Mouse (Mus musculus): Measurements from ENCODE around the gene Alg2.

The Alg2 gene

GRCm38 (mm10) chr4:47473968-47474729 is at the start of gene Alg2, which contains the start of gene Sec61b:
Gene Alg2, minus strand, starts transcription at chr4:47474333.
Gene Sec61b, plus strand, starts transcription at chr4:47474658.
- peak; percentile 97 for DNase-seq (ENCODE audit: low spot score)

GRCm38 (mm10) chr4:47521884-47522605 is 47.9 kb upstream of the Alg2 start:
- no peak for DNase-seq (ENCODE audit: low spot score)

- no peak for DNase-seq (ENCODE audit: low spot score)
These were observed 45.9 kb upstream of the Alg2 start for GRCm38 (mm10) chr4:47520076-47520475.

GRCm38 (mm10) chr4:47518551-47519181 is 44.5 kb upstream of the Alg2 start:
- no peak for DNase-seq (ENCODE audit: low spot score)

GRCm38 (mm10) chr4:47504841-47505517 is 30.8 kb upstream of the Alg2 start:
- DNase-seq (ENCODE audit: low spot score) = no peak

- no peak for DNase-seq (ENCODE audit: low spot score)
These were observed 28.9 kb upstream of the Alg2 start for GRCm38 (mm10) chr4:47503045-47503444.

- DNase-seq (ENCODE audit: low spot score) = peak; percentile 27
These were observed 28.4 kb upstream of the Alg2 start for GRCm38 (mm10) chr4:47502546-47502971.

GRCm38 (mm10) chr4:47499121-47499545 is 25.0 kb upstream of the Alg2 start:
- no peak for DNase-seq (ENCODE audit: low spot score)

- peak; percentile 12 for DNase-seq (ENCODE audit: low spot score)
These were observed 23.8 kb upstream of the Alg2 start for GRCm38 (mm10) chr4:47497811-47498385.

GRCm38 (mm10) chr4:47494686-47495085 is 20.6 kb upstream of the Alg2 start:
- no peak for DNase-seq (ENCODE audit: low spot score)

- no peak for DNase-seq (ENCODE audit: low spot score)
These were observed 20.0 kb upstream of the Alg2 start for GRCm38 (mm10) chr4:47494137-47494536.

- no peak for DNase-seq (ENCODE audit: low spot score)
These were observed 19.3 kb upstream of the Alg2 start for GRCm38 (mm10) chr4:47493456-47493855.

GRCm38 (mm10) chr4:47492311-47493086 is 18.4 kb upstream of the Alg2 start:
- DNase-seq (ENCODE audit: low spot score) = no peak

- DNase-seq (ENCODE audit: low spot score) = no peak
These were observed 17.1 kb upstream of the Alg2 start for GRCm38 (mm10) chr4:47491243-47491642.

- DNase-seq (ENCODE audit: low spot score) = no peak
These were observed 6.4 kb upstream of the Alg2 start for GRCm38 (mm10) chr4:47480576-47480975.

GRCm38 (mm10) chr4:47480095-47480494 is 6.0 kb upstream of the Alg2 start:
- no peak for DNase-seq (ENCODE audit: low spot score)

- DNase-seq (ENCODE audit: low spot score) = no peak
These were observed 3.4 kb upstream of the Alg2 start for GRCm38 (mm10) chr4:47477539-47477938.

- DNase-seq (ENCODE audit: low spot score) = no peak
These were observed 854 bp upstream of the Alg2 start for GRCm38 (mm10) chr4:47474730-47475643.

GRCm38 (mm10) chr4:47473586-47473967 is 556 bp downstream of the Alg2 start:
- DNase-seq (ENCODE audit: low spot score) = no peak

- no peak for DNase-seq (ENCODE audit: low spot score)
These were observed 6.9 kb downstream of the Alg2 start for GRCm38 (mm10) chr4:47467196-47467595.

All from testis, postnatal 14 days (tissue).